ENCODE assay signal across 1 mouse cellular context in the genomic region with DNA sequence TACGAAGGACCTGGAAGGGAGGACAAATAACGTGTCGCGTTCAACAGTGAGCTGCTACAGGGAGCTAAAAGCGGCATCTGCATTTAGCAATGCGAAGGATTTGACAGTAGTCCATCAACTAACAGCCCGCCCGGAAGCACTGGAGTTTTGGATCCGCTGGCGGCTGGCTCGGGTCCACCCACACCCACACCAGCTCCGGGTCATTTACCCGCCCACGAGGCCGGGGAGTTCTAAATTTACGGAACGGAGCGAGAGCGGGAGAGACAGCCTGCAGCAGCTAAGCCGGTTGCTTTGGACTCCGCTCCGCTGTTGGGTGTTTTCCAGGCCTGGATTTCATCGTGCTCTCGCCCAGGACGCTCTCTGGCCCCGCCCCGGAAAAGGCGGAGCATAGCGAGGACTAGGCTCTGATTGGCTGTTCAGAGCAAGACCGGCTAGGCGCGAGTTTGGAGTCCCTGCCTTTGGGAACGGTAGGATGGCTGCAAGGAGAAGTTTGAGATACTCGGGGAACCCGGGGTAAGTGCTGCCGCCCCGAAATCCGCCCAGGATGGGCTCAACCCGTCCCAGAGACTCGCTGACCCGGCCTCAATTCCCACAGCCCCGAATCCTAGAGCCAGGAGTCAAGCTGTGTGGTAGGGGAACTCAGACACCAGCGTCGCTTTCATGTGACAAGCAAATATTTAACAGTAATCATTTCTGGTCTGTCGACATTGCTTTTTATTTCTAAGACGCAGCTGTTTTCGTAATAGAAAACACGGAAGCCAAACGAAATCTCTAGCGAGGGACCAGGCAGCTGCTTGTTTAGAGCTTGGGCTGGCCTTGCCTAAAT.
TF ChIP-seq lines count a peak whose summit lies in the region.

A gene (plus strand): TSS at position 414 of the 826 bp plus-strand sequence.

TF ChIP-seq in MEL, 35 proteins besides CTCF, POLR2A, EP300 and RAD21 (continued from another document):
- TF ChIP-seq CHD2 (IDR thresholded peaks at IDR 0.05; ENCODE audit: low read length), result no peak
- TF ChIP-seq E2F4 (IDR thresholded peaks at IDR 0.05; ENCODE audit: borderline replicate concordance, low read depth, low read length), result peak; percentile 60; the same call in 1 of the 2 replicates
